Mouse (Mus musculus) MEL (cell line): ENCODE measurements around the gene Elf5. TPM values are rescaled to one million over a fixed set of nuclear protein-coding genes. Genes with fewer than 3 reads are reported as not detected.

ENCODE experiments used
- DNase-seq: peaks from one replicate; pipeline ENCODE4 v3.0.0; 2011; ENCODE audit warnings: low read depth, low spot score
- H3K27ac ChIP-seq: 2 replicates; pipeline ENCODE4 v1.5.1; 2012; ENCODE audit warnings: low read depth, mild to moderate bottlenecking, control low read depth, low read length, moderate library complexity; ENCODE audit not compliant: control insufficient read depth
- H3K27me3 ChIP-seq, 2 experiments: fragments of 150-350 bp in 1 of 2; sonication (generic) in 1 of 2; 2 replicates each; pipeline ENCODE4 v1.6.1; 2012; ENCODE audit warnings: low read length in 2 of 2, mild to moderate bottlenecking in 2 of 2, improper control_type of control experiment in 1 of 2, moderate library complexity in 1 of 2; ENCODE audit not compliant: insufficient read depth in 2 of 2, control insufficient read depth in 1 of 2
- H3K36me3 ChIP-seq, 2 experiments: 2 replicates each; pipeline ENCODE4 v1.6.1; 2012 to 2014; ENCODE audit warnings: low read length in 2 of 2, improper control_type of control experiment in 1 of 2, inconsistent platforms in 1 of 2, mild to moderate bottlenecking in 1 of 2; ENCODE audit not compliant: insufficient read depth in 2 of 2, control insufficient read depth in 1 of 2
- H3K4me1 ChIP-seq, 2 experiments: fragments of 150-350 bp in 1 of 2; sonication (generic) in 1 of 2; 2 replicates each; pipeline ENCODE4 v1.6.1; 2012; ENCODE audit warnings: low read length in 2 of 2, improper control_type of control experiment in 1 of 2, mild to moderate bottlenecking in 1 of 2; ENCODE audit not compliant: insufficient read depth in 2 of 2, control insufficient read depth in 1 of 2
- H3K4me3 ChIP-seq, 2 experiments: fragments of 150-350 bp in 1 of 2; sonication (generic) in 1 of 2; 2 replicates each; pipeline ENCODE4 v1.5.1; 2012; ENCODE audit warnings: low read depth in 2 of 2, low read length in 2 of 2, mild to moderate bottlenecking in 2 of 2, moderate library complexity in 2 of 2, control low read depth in 1 of 2, improper control_type of control experiment in 1 of 2; ENCODE audit not compliant: control insufficient read depth in 1 of 2, insufficient read depth in 1 of 2
- H3K79me2 ChIP-seq: 2 replicates; pipeline ENCODE4 v1.6.1; 2012; ENCODE audit warnings: mild to moderate bottlenecking, low read length, moderate library complexity; ENCODE audit not compliant: control insufficient read depth, poor library complexity, insufficient read depth
- H3K9ac ChIP-seq: 2 replicates; pipeline ENCODE4 v1.6.1; 2012; ENCODE audit warnings: low read depth, mild to moderate bottlenecking, control low read depth, low read length, moderate library complexity; ENCODE audit not compliant: control insufficient read depth, poor library complexity, severe bottlenecking
- H3K9me3 ChIP-seq: fragments of 150-350 bp; sonication (generic); replicated peaks from 2 replicates; pipeline ENCODE4 v1.6.1; 2012; ENCODE audit warnings: mild to moderate bottlenecking, low read length, improper control_type of control experiment, moderate library complexity; ENCODE audit not compliant: insufficient read depth
- CHD1 ChIP-seq: IDR thresholded peaks from 2 replicates; pipeline ENCODE4 v1.6.1; 2012; ENCODE audit warnings: low read depth, mild to moderate bottlenecking, inconsistent platforms, low read length, improper control_type of control experiment
- CTCF ChIP-seq, 3 experiments: IDR thresholded peaks in 2 of 3; conservative IDR thresholded peaks in 1 of 3; 2 replicates each; pipeline ENCODE4 v1.5.1; 2011 to 2012; ENCODE audit warnings: low read length in 3 of 3, low read depth in 2 of 3, mild to moderate bottlenecking in 2 of 3, improper control_type of control experiment in 1 of 3, inconsistent platforms in 1 of 3, mixed read lengths in 1 of 3, moderate library complexity in 1 of 3; ENCODE audit not compliant: control insufficient read depth in 1 of 3, insufficient read depth in 1 of 3, poor library complexity in 1 of 3, severe bottlenecking in 1 of 3
- ELF1 ChIP-seq: IDR thresholded peaks from 2 replicates; pipeline ENCODE4 v1.6.1; 2014; ENCODE audit warnings: low read depth, mild to moderate bottlenecking, inconsistent platforms, low read length, improper control_type of control experiment, moderate library complexity
- EP300 ChIP-seq, 2 experiments: IDR thresholded peaks; 2 replicates each; pipeline ENCODE4 v1.6.1; 2011; ENCODE audit warnings: improper control_type of control experiment in 2 of 2, low read length in 2 of 2, low read depth in 1 of 2, mild to moderate bottlenecking in 1 of 2
- GATA1 ChIP-seq: IDR thresholded peaks from 2 replicates; pipeline ENCODE4 v1.6.1; 2011; ENCODE audit warnings: low read depth, low read length, improper control_type of control experiment
- HCFC1 ChIP-seq: IDR thresholded peaks from 2 replicates; pipeline ENCODE4 v1.6.1; 2012; ENCODE audit warnings: low read depth, mild to moderate bottlenecking, inconsistent platforms, low read length, improper control_type of control experiment, moderate library complexity
- JUND ChIP-seq: IDR thresholded peaks from 2 replicates; pipeline ENCODE4 v1.6.1; 2011; ENCODE audit warnings: low read depth, mild to moderate bottlenecking, improper control_type of control experiment, low read length
- KAT2A ChIP-seq: conservative IDR thresholded peaks from 2 replicates; pipeline ENCODE4 v1.6.1; 2012; ENCODE audit warnings: low read depth, low read length, improper control_type of control experiment, inconsistent platforms
- MAX ChIP-seq: IDR thresholded peaks from 2 replicates; pipeline ENCODE4 v1.6.1; 2011; ENCODE audit warnings: low read length, improper control_type of control experiment
- MAZ ChIP-seq: IDR thresholded peaks from 2 replicates; pipeline ENCODE4 v1.6.1; 2012; ENCODE audit warnings: low read depth, mild to moderate bottlenecking, inconsistent platforms, low read length, improper control_type of control experiment
- MEF2A ChIP-seq: IDR thresholded peaks from 2 replicates; pipeline ENCODE4 v1.6.1; 2014; ENCODE audit warnings: low read depth, mild to moderate bottlenecking, inconsistent platforms, low read length, improper control_type of control experiment; ENCODE audit not compliant: poor library complexity, insufficient replicate concordance, severe bottlenecking; ENCODE audit errors: extremely low read depth
- MYC ChIP-seq: IDR thresholded peaks from 2 replicates; pipeline ENCODE4 v1.6.1; 2011; ENCODE audit warnings: low read depth, mild to moderate bottlenecking, low read length, improper control_type of control experiment, moderate library complexity
- POLR2AphosphoS2 ChIP-seq: IDR thresholded peaks from 2 replicates; pipeline ENCODE4 v1.6.1; 2011; ENCODE audit warnings: low read length, improper control_type of control experiment
- RAD21 ChIP-seq: IDR thresholded peaks from 2 replicates; pipeline ENCODE4 v1.6.1; 2011; ENCODE audit warnings: mild to moderate bottlenecking, low read depth, low read length, improper control_type of control experiment
- RCOR1 ChIP-seq: IDR thresholded peaks from 2 replicates; pipeline ENCODE4 v1.6.1; 2012; ENCODE audit warnings: low read depth, mild to moderate bottlenecking, inconsistent platforms, low read length, improper control_type of control experiment
- TAL1 ChIP-seq: IDR thresholded peaks from 2 replicates; pipeline ENCODE4 v1.6.1; 2012; ENCODE audit warnings: mild to moderate bottlenecking, inconsistent platforms, low read length, moderate library complexity, mixed read lengths
- USF1 ChIP-seq: IDR thresholded peaks from 2 replicates; pipeline ENCODE4 v1.6.1; 2014; ENCODE audit warnings: low read depth, mild to moderate bottlenecking, inconsistent platforms, low read length, improper control_type of control experiment, moderate library complexity
- ZMIZ1 ChIP-seq: IDR thresholded peaks from 2 replicates; pipeline ENCODE4 v1.6.1; 2012; ENCODE audit warnings: low read depth, mild to moderate bottlenecking, inconsistent platforms, low read length, improper control_type of control experiment, moderate library complexity
- ZNF384 ChIP-seq: IDR thresholded peaks from 2 replicates; pipeline ENCODE4 v1.6.1; 2012; ENCODE audit warnings: low read depth, mild to moderate bottlenecking, inconsistent platforms, low read length, improper control_type of control experiment
- polyA plus RNA-seq, 2 experiments: library from polyadenylated mRNA; stranded (reverse) in 1 of 2; unstranded in 1 of 2; fragments of >175 nt in 1 of 2; fragments of >200 nt in 1 of 2; gene quantifications; 2 replicates each; pipeline versions ENCODE4 v1.2.1 to v1.2.4; 2012; ENCODE audit warnings: low replicate concordance in 2 of 2, low read depth in 1 of 2; ENCODE audit not compliant: insufficient read length in 2 of 2, insufficient read depth in 1 of 2, missing spikeins in 1 of 2
- total RNA-seq: library from RNA; depleted of rRNA; stranded (reverse); fragments of 300-350 nt; gene quantifications from 2 replicates; pipeline ENCODE4 v1.2.3, GENCODE M21; 2012

Gene Elf5
- total and polyA plus RNA-seq, 3 experiments: 0.07 TPM; not detected in 2

- no peak overlapping the region for H3K9ac ChIP-seq
- no peaks in the 10 kb centered on the region for H3K9me3 ChIP-seq
- H3K27ac ChIP-seq: no peak overlapping the region
- DNase-seq: no peak
- TF ChIP-seq TAL1 (no peak), JUND (no peak), EP300 (IDR thresholded peaks at IDR 0.05; ENCODE audit: low read depth in 1 of 2, low read length in 2 of 2) (no peak), MEF2A (no peak), ZMIZ1 (no peak), GATA1 (no peak), ZNF384 (no peak), MAZ (no peak), CHD1 (no peak), MAX (no peak)
- H3K27me3 ChIP-seq: peaks cover 6% of the 10 kb centered on the region in 2 experiments
- no peak overlapping the region for H3K4me3 ChIP-seq
- H3K4me1 ChIP-seq: no peaks in the 10 kb centered on the region
- H3K36me3 ChIP-seq: no peaks in the 10 kb centered on the region
- no peaks in the 10 kb centered on the region for H3K79me2 ChIP-seq
Observed at GRCm38 (mm10) chr2:103406239-103406638, 5.2 kb upstream of the Elf5 start.

DNA sequence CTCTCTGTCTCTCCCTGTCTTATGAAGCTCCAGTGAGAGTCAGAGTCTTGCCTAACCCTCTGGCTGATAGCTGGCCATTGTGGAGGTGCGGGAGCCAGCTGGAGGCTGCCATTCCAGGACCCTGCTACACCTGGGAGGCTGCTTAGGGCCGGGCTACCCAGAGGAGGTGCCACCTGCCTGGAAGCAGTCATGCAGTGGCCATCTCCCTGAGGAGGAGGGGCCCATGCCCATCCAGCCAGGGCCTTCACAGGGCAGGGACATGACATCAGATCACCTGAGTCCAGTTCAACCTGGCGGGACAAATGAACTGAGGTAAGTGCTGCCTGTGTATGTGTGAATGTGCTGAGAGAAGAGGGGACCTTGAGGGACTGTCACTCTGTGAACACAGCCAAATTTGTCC lies 328 bp downstream of the Elf5 start:
- peaks cover 0 to 9% of the 10 kb centered on the region in 2 experiments; a peak in 2 of 4 replicates for H3K36me3 ChIP-seq
- no peak overlapping the region for H3K9ac ChIP-seq
- TF ChIP-seq ZMIZ1 (no peak), TAL1 (no peak), RCOR1 (no peak), POLR2AphosphoS2 (no peak), MYC (no peak), EP300 (IDR thresholded peaks at IDR 0.05; ENCODE audit: low read depth in 1 of 2, low read length in 2 of 2) (no peak), HCFC1 (no peak), MAZ (no peak), KAT2A (no peak), USF1 (no peak), RAD21 (no peak), CTCF (IDR thresholded peaks at IDR 0.05 in 2 of 3, conservative IDR thresholded peaks at IDR 0.05 in 1 of 3; ENCODE audit: control insufficient read depth in 1 of 3, insufficient read depth in 1 of 3, low read depth in 2 of 3, low read length in 3 of 3, poor library complexity in 1 of 3, severe bottlenecking in 1 of 3) (no peak), ELF1 (no peak)
- H3K27ac ChIP-seq: no peak overlapping the region
- H3K4me1 ChIP-seq: peaks cover 0 to 8% of the 10 kb centered on the region in 2 experiments; a peak in 1 of 4 replicates
- H3K79me2 ChIP-seq: no peaks in the 10 kb centered on the region
- DNase-seq: no peak
- H3K27me3 ChIP-seq: peaks cover 0 to 1% of the 10 kb centered on the region in 2 experiments; a peak in 2 of 4 replicates
- no peaks in the 10 kb centered on the region for H3K9me3 ChIP-seq
- no peak overlapping the region for H3K4me3 ChIP-seq
